Mouse (Mus musculus) kidney, embryonic 14.5 days (tissue): ENCODE results near the gene Gm49369. TPM values are rescaled to one million over a fixed set of nuclear protein-coding genes. Genes with fewer than 3 reads are reported as not detected.

Experiments used
- ATAC-seq: fragments of 200-750 bp; cut with Nextera tagmentation; 2 replicates; pipeline ENCODE4 v1.8.0; 2017; ENCODE audit warnings: moderate number of reproducible peaks, mild to moderate bottlenecking, moderate TSS enrichment, moderate library complexity; ENCODE audit not compliant: low FRiP score, low TSS enrichment
- H3K27ac ChIP-seq: fragments of 300-500 bp; sonication (generic); 2 replicates; pipeline ENCODE4 v1.5.1; 2014; ENCODE audit warnings: low read depth, mild to moderate bottlenecking, low read length, moderate library complexity, mixed read lengths
- H3K27me3 ChIP-seq: fragments of 300-500 bp; sonication (generic); 2 replicates; pipeline ENCODE4 v1.6.1; 2014; ENCODE audit warnings: mild to moderate bottlenecking, low read length; ENCODE audit not compliant: control insufficient read depth, insufficient read depth
- H3K36me3 ChIP-seq: fragments of 300-500 bp; sonication (generic); 2 replicates; pipeline ENCODE4 v1.6.1; 2014; ENCODE audit warnings: low read length, mixed read lengths; ENCODE audit not compliant: control insufficient read depth, insufficient read depth
- H3K4me1 ChIP-seq: fragments of 300-500 bp; sonication (generic); 2 replicates; pipeline ENCODE4 v1.6.1; 2014; ENCODE audit warnings: low read length, mixed read lengths; ENCODE audit not compliant: control insufficient read depth, insufficient read depth
- H3K4me2 ChIP-seq: fragments of 300-500 bp; sonication (generic); replicated peaks from 2 replicates; pipeline ENCODE4 v1.6.1; 2014; ENCODE audit warnings: low read depth, mild to moderate bottlenecking, low read length
- H3K4me3 ChIP-seq: fragments of 300-500 bp; sonication (generic); 2 replicates; pipeline ENCODE4 v1.5.1; 2014; ENCODE audit warnings: mild to moderate bottlenecking, low read length
- H3K9ac ChIP-seq: fragments of 300-500 bp; sonication (generic); 2 replicates; pipeline ENCODE4 v1.6.1; 2014; ENCODE audit warnings: low read depth, mild to moderate bottlenecking, low read length, moderate library complexity
- H3K9me3 ChIP-seq: fragments of 300-500 bp; sonication (generic); 2 replicates; pipeline ENCODE4 v1.6.1; 2016; ENCODE audit warnings: low read length; ENCODE audit not compliant: control insufficient read depth
- WGBS: fragments of 180-500 bp; shearing (Covaris S2); extraction: QIAGEN DNeasy Blood & Tissue Kit; methylation state at CpG from one replicate; pipeline ENCODE4 v1.1.7; 2014; 5-methylcytosine and 5-hydroxymethylcytosine counted together
- polyA plus RNA-seq: library from polyadenylated mRNA; unstranded; fragments of >200 nt; fragmentation: Nextera tagmentation; extraction: Ambion mirVana; gene quantifications from 2 replicates; pipeline ENCODE4 v1.2.1, GENCODE M21; 2014

Gene Gm49369
- polyA plus RNA-seq = not detected in 2 replicates

GRCm38 (mm10) chr7:142382567-142382966 lies at the start of gene Gm49369:
Gene Gm49369 (minus strand): TSS chr7:142382667.
- Histone ChIP-seq H3K4me2 (no peak within 1 kb of the TSS), H3K9me3 (no peaks in the 10 kb centered on the region), H3K4me3 (no peak within 1 kb of the TSS), H3K9ac (no peak within 1 kb of the TSS), H3K4me1 (peaks cover 13% of the 10 kb centered on the region), H3K27me3 (no peaks in the 10 kb centered on the region), H3K27ac (no peak within 1 kb of the TSS), H3K36me3 (peaks cover 78% of the 10 kb centered on the region)
- ATAC-seq = no peak
- WGBS = 96% methylated on average over 5 of the region's 5 CpGs

- WGBS = 84% methylated on average over 14 of the region's 14 CpGs
- no peak for ATAC-seq
Measured at GRCm38 (mm10) chr7:142431106-142431505, 48.6 kb upstream of the Gm49369 start.

GRCm38 (mm10) chr7:142430160-142430678 lies 47.8 kb upstream of the Gm49369 start:
- Histone ChIP-seq H3K9ac (no peak overlapping the region), H3K4me2 (no peak overlapping the region), H3K4me1 (peaks cover 19% of the 10 kb centered on the region), H3K4me3 (no peak overlapping the region), H3K27me3 (no peaks in the 10 kb centered on the region), H3K9me3 (no peaks in the 10 kb centered on the region), H3K27ac (no peak overlapping the region), H3K36me3 (no peaks in the 10 kb centered on the region)
- WGBS = 48% methylated on average over 12 of the region's 12 CpGs
- no peak for ATAC-seq

More at GRCm38 (mm10) chr7:142431106-142431505, 48.6 kb upstream of the Gm49369 start:
- Histone ChIP-seq H3K9me3 (no peaks in the 10 kb centered on the region), H3K27me3 (no peaks in the 10 kb centered on the region), H3K4me2 (no peak overlapping the region), H3K36me3 (no peaks in the 10 kb centered on the region), H3K27ac (no peak overlapping the region), H3K4me1 (peaks cover 22% of the 10 kb centered on the region), H3K9ac (no peak overlapping the region), H3K4me3 (no peak overlapping the region)

GRCm38 (mm10) chr7:142428213-142428612 lies 45.7 kb upstream of the Gm49369 start:
- ATAC-seq = peak; percentile 44; the same call in 1 of the 2 replicates
- Histone ChIP-seq H3K4me2 (no peak overlapping the region), H3K4me1 (peaks cover 12% of the 10 kb centered on the region; the same call in 1 of the 2 replicates), H3K9ac (no peak overlapping the region), H3K27me3 (no peaks in the 10 kb centered on the region), H3K36me3 (no peaks in the 10 kb centered on the region), H3K9me3 (no peaks in the 10 kb centered on the region), H3K4me3 (no peak overlapping the region), H3K27ac (no peak overlapping the region)
- WGBS = 6% methylated on average over 7 of the region's 7 CpGs

- no peak overlapping the region for H3K4me2 ChIP-seq
- no peaks in the 10 kb centered on the region for H3K9me3 ChIP-seq
- H3K36me3 ChIP-seq = no peaks in the 10 kb centered on the region
- H3K9ac ChIP-seq = no peak overlapping the region
- H3K4me1 ChIP-seq = peaks cover 7% of the 10 kb centered on the region; the same call in 1 of the 2 replicates
- no peak overlapping the region for H3K4me3 ChIP-seq
- no peaks in the 10 kb centered on the region for H3K27me3 ChIP-seq
- 34% methylated on average over 11 of the region's 11 CpGs for WGBS
- peak; percentile 63 for ATAC-seq
- no peak overlapping the region; the same call in 1 of the 2 replicates for H3K27ac ChIP-seq
Measured at GRCm38 (mm10) chr7:142425641-142426213, 43.3 kb upstream of the Gm49369 start.

- WGBS = 77% methylated on average over 2 of the region's 2 CpGs
- no peak for ATAC-seq
- Histone ChIP-seq H3K9ac (no peak overlapping the region), H3K27ac (no peak overlapping the region), H3K4me1 (no peaks in the 10 kb centered on the region), H3K4me3 (no peak overlapping the region), H3K9me3 (no peaks in the 10 kb centered on the region), H3K27me3 (no peaks in the 10 kb centered on the region), H3K36me3 (no peaks in the 10 kb centered on the region), H3K4me2 (no peak overlapping the region)
Measured at GRCm38 (mm10) chr7:142421826-142422225, 39.4 kb upstream of the Gm49369 start.

- no peak for ATAC-seq
- Histone ChIP-seq H3K4me1 (no peaks in the 10 kb centered on the region), H3K4me3 (no peak overlapping the region), H3K9ac (no peak overlapping the region), H3K36me3 (no peaks in the 10 kb centered on the region), H3K4me2 (no peak overlapping the region), H3K27me3 (no peaks in the 10 kb centered on the region), H3K9me3 (no peaks in the 10 kb centered on the region), H3K27ac (no peak overlapping the region)
- WGBS = 89% methylated on average over 5 of the region's 5 CpGs
Measured at GRCm38 (mm10) chr7:142419887-142420286, 37.4 kb upstream of the Gm49369 start.

- no peak for ATAC-seq
Measured at GRCm38 (mm10) chr7:142418679-142419078, 36.2 kb upstream of the Gm49369 start.

GRCm38 (mm10) chr7:142418027-142418426 lies 35.6 kb upstream of the Gm49369 start:
- Histone ChIP-seq H3K4me3 (no peak overlapping the region), H3K9ac (no peak overlapping the region), H3K9me3 (no peaks in the 10 kb centered on the region), H3K36me3 (no peaks in the 10 kb centered on the region), H3K4me2 (no peak overlapping the region), H3K27ac (no peak overlapping the region), H3K27me3 (no peaks in the 10 kb centered on the region), H3K4me1 (no peaks in the 10 kb centered on the region)
- 100% methylated on average over 2 of the region's 2 CpGs for WGBS
- no peak for ATAC-seq

More at GRCm38 (mm10) chr7:142418679-142419078, 36.2 kb upstream of the Gm49369 start:
- Histone ChIP-seq H3K27me3 (no peaks in the 10 kb centered on the region), H3K4me2 (no peak overlapping the region), H3K9ac (no peak overlapping the region), H3K27ac (no peak overlapping the region), H3K9me3 (no peaks in the 10 kb centered on the region), H3K36me3 (no peaks in the 10 kb centered on the region), H3K4me1 (no peaks in the 10 kb centered on the region), H3K4me3 (no peak overlapping the region)
- 94% methylated on average over 8 of the region's 8 CpGs for WGBS
